Mouse (Mus musculus): ENCODE data around the gene Nom1. TPM values are rescaled to one million over a fixed set of nuclear protein-coding genes. Genes with fewer than 3 reads are reported as not detected.
A peak's percentile ranks its signal among the peaks of the same experiment; 100 is the strongest.

The Nom1 gene
- polyA plus RNA-seq, 1 experiment from 2014 or later = 26.2 TPM

GRCm38 (mm10) chr5:29468351-29469065 lies 34.0 kb downstream of the Nom1 start:
- H3K9me3 ChIP-seq (ENCODE audit: control insufficient read depth, low read length) = no peaks in the 10 kb centered on the region
- peak overlapping the region; percentile 30 for H3K4me3 ChIP-seq (ENCODE audit: low read depth, low read length)
- H3K9ac ChIP-seq (ENCODE audit: low read length) = peak overlapping the region; percentile 33; the same call in 1 of the 2 replicates
- peak overlapping the region; percentile 46 for H3K4me2 ChIP-seq (ENCODE audit: low read length)
- H3K36me3 ChIP-seq (ENCODE audit: control insufficient read depth, insufficient read depth, low read length) = no peaks in the 10 kb centered on the region
- H3K27me3 ChIP-seq (replicated peaks; ENCODE audit: control insufficient read depth, insufficient read depth, low read length) = peaks cover 70% of the 10 kb centered on the region
- WGBS = 2% methylated on average over 17 of the region's 17 CpGs
- DNase-seq (ENCODE audit: low spot score) (peak; percentile 70), ATAC-seq (replicated peaks; ENCODE audit: low FRiP score, low TSS enrichment, low read depth) (no peak)
- H3K4me1 ChIP-seq (replicated peaks; ENCODE audit: control insufficient read depth, insufficient read depth, low read length) = no peaks in the 10 kb centered on the region
- H3K27ac ChIP-seq (ENCODE audit: low read depth) = no peak overlapping the region

- Histone ChIP-seq H3K4me3 (ENCODE audit: low read depth, low read length) (no peak overlapping the region), H3K9ac (ENCODE audit: low read length) (no peak overlapping the region), H3K27ac (ENCODE audit: low read depth) (no peak overlapping the region), H3K4me2 (ENCODE audit: low read length) (no peak overlapping the region), H3K36me3 (ENCODE audit: control insufficient read depth, insufficient read depth, low read length) (no peaks in the 10 kb centered on the region), H3K4me1 (replicated peaks; ENCODE audit: control insufficient read depth, insufficient read depth, low read length) (no peaks in the 10 kb centered on the region), H3K27me3 (replicated peaks; ENCODE audit: control insufficient read depth, insufficient read depth, low read length) (peaks cover 80% of the 10 kb centered on the region), H3K9me3 (ENCODE audit: control insufficient read depth, low read length) (no peaks in the 10 kb centered on the region)
- no peak for DNase-seq (ENCODE audit: low spot score)
- WGBS = 22% methylated on average over 4 of the region's 4 CpGs
- no peak for ATAC-seq (replicated peaks; ENCODE audit: low FRiP score, low TSS enrichment, low read depth)
These were observed 35.0 kb downstream of the Nom1 start for GRCm38 (mm10) chr5:29469501-29469900.

DNA sequence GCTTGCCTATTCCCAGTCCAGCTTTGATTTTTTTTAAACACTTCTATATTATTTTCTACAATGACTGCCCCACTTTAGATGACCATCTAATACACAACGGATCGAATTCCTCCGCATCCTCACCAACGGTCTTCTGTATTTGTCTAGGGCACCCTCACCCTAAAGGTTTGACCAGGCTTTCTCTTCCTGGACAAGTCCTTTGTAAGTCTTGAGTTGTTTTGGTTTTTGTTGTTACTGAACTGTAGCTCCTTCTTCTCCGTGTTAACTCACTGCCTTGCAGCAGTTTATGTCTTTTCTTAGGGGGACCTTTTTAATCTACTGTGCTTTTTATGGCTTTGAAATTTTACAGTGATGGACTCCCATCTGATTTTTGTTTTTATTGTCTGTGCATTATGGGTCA lies 35.8 kb downstream of the Nom1 start:
- Histone ChIP-seq H3K9me3 (ENCODE audit: control insufficient read depth, low read length) (no peaks in the 10 kb centered on the region), H3K4me2 (ENCODE audit: low read length) (no peak overlapping the region), H3K4me3 (ENCODE audit: low read depth, low read length) (no peak overlapping the region), H3K36me3 (ENCODE audit: control insufficient read depth, insufficient read depth, low read length) (no peaks in the 10 kb centered on the region), H3K4me1 (replicated peaks; ENCODE audit: control insufficient read depth, insufficient read depth, low read length) (no peaks in the 10 kb centered on the region), H3K27me3 (replicated peaks; ENCODE audit: control insufficient read depth, insufficient read depth, low read length) (peaks cover 87% of the 10 kb centered on the region), H3K9ac (ENCODE audit: low read length) (no peak overlapping the region), H3K27ac (ENCODE audit: low read depth) (no peak overlapping the region)
- ATAC-seq (replicated peaks; ENCODE audit: low FRiP score, low TSS enrichment, low read depth) (no peak), DNase-seq (ENCODE audit: low spot score) (no peak)
- WGBS = 20% methylated on average over 5 of the region's 5 CpGs

DNA sequence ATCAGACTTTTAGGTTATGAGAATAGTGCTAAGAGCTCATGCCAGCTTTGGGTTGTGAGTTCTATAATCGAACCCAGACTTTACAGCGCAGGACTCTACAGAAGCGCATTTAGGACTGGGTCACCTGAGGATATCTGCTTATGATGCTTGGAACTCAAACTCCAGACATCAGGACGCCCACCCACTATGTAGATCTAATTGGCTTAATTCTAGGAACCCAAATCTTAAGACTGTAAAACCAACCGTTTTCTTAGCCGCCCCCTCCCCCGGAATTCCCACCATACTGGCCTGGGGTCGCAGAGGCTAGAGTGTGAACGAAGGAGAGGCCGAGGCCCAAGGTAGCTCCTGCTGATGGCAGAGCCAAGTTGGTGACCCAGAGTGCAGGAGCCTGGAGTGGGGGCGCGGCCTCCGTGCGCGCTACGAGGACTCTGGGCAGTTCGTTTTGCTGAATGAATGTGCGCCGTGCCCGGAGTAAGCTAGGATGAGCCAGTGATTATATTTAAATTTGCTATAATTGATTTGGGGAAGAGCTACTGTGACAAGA lies 36.5 kb downstream of the Nom1 start:
- H3K27me3 ChIP-seq (replicated peaks; ENCODE audit: control insufficient read depth, insufficient read depth, low read length) = peaks cover 94% of the 10 kb centered on the region
- ATAC-seq (replicated peaks; ENCODE audit: low FRiP score, low TSS enrichment, low read depth) = no peak
- no peak for DNase-seq (ENCODE audit: low spot score)
- H3K27ac ChIP-seq (ENCODE audit: low read depth) = no peak overlapping the region
- H3K9ac ChIP-seq (ENCODE audit: low read length) = no peak overlapping the region
- H3K4me3 ChIP-seq (ENCODE audit: low read depth, low read length) = no peak overlapping the region
- no peaks in the 10 kb centered on the region for H3K9me3 ChIP-seq (ENCODE audit: control insufficient read depth, low read length)
- H3K36me3 ChIP-seq (ENCODE audit: control insufficient read depth, insufficient read depth, low read length) = no peaks in the 10 kb centered on the region
- no peak overlapping the region for H3K4me2 ChIP-seq (ENCODE audit: low read length)
- 21% methylated on average over 20 of the region's 20 CpGs for WGBS
- H3K4me1 ChIP-seq (replicated peaks; ENCODE audit: control insufficient read depth, insufficient read depth, low read length) = no peaks in the 10 kb centered on the region

- 17% methylated on average over 11 of the region's 11 CpGs for WGBS
- Histone ChIP-seq H3K9ac (ENCODE audit: low read length) (no peak overlapping the region), H3K36me3 (ENCODE audit: control insufficient read depth, insufficient read depth, low read length) (no peaks in the 10 kb centered on the region), H3K9me3 (ENCODE audit: control insufficient read depth, low read length) (no peaks in the 10 kb centered on the region), H3K4me1 (replicated peaks; ENCODE audit: control insufficient read depth, insufficient read depth, low read length) (no peaks in the 10 kb centered on the region), H3K4me3 (ENCODE audit: low read depth, low read length) (no peak overlapping the region), H3K27me3 (replicated peaks; ENCODE audit: control insufficient read depth, insufficient read depth, low read length) (peaks cover 96% of the 10 kb centered on the region), H3K4me2 (ENCODE audit: low read length) (no peak overlapping the region), H3K27ac (ENCODE audit: low read depth) (no peak overlapping the region)
- ATAC-seq (replicated peaks; ENCODE audit: low FRiP score, low TSS enrichment, low read depth) = no peak
- no peak for DNase-seq (ENCODE audit: low spot score)
These were observed 36.9 kb downstream of the Nom1 start for GRCm38 (mm10) chr5:29471396-29471795.

DNA sequence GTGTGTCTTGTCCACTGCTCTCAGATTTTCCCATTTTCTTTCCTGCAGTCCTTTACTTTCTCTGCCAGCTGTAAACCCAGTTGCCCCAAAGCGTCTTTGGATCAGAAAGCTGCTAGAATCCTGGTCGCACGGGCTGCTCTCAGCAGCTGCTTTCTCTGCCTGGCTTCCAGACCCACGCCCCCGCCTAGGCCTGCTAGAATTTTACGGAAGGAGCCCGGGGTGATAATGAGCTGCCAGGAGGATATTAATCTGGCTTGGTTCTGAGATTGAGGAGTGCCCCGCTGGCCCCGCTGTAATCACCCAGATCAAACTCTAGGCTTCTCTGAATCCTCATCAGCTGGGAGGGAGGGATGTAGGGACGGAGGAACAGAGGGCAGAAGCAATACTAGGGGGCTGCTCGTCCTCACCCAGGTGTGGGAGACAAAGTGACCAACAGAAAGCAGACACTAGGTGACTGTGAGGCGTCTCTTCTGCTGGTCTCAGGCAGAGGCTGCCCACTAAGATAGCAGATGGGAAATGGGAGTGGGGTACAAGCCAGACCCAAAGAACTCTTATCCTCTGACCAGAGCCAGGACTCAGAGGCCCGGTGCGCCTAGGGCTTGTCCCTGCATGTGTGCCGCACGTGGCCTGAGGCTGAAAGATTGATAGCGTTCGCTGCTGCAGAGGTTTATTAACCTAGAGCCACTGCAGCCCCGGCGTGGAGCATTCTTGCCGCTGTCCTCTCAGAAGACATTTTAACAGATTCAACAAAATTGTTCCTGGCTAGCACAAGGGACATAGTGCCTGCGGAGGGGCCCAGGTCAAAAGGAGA lies 37.6 kb downstream of the Nom1 start:
- H3K9ac ChIP-seq (ENCODE audit: low read length) = no peak overlapping the region
- WGBS = 14% methylated on average over 22 of the region's 22 CpGs
- H3K27me3 ChIP-seq (replicated peaks; ENCODE audit: control insufficient read depth, insufficient read depth, low read length) = peaks cover 96% of the 10 kb centered on the region
- ATAC-seq (replicated peaks; ENCODE audit: low FRiP score, low TSS enrichment, low read depth) (no peak), DNase-seq (ENCODE audit: low spot score) (peak; percentile 61)
- H3K4me2 ChIP-seq (ENCODE audit: low read length) = no peak overlapping the region
- H3K9me3 ChIP-seq (ENCODE audit: control insufficient read depth, low read length) = no peaks in the 10 kb centered on the region
- no peak overlapping the region for H3K27ac ChIP-seq (ENCODE audit: low read depth)
- H3K4me1 ChIP-seq (replicated peaks; ENCODE audit: control insufficient read depth, insufficient read depth, low read length) = no peaks in the 10 kb centered on the region
- no peak overlapping the region for H3K4me3 ChIP-seq (ENCODE audit: low read depth, low read length)
- H3K36me3 ChIP-seq (ENCODE audit: control insufficient read depth, insufficient read depth, low read length) = no peaks in the 10 kb centered on the region

- Histone ChIP-seq H3K4me2 (ENCODE audit: low read length) (no peak overlapping the region), H3K4me1 (replicated peaks; ENCODE audit: control insufficient read depth, insufficient read depth, low read length) (0 out of 2 replicates have a peak, but pooled peaks cover 5% of the 10 kb centered on the region), H3K9ac (ENCODE audit: low read length) (no peak overlapping the region), H3K4me3 (ENCODE audit: low read depth, low read length) (no peak overlapping the region), H3K36me3 (ENCODE audit: control insufficient read depth, insufficient read depth, low read length) (no peaks in the 10 kb centered on the region), H3K9me3 (ENCODE audit: control insufficient read depth, low read length) (no peaks in the 10 kb centered on the region), H3K27me3 (replicated peaks; ENCODE audit: control insufficient read depth, insufficient read depth, low read length) (peaks cover 96% of the 10 kb centered on the region), H3K27ac (ENCODE audit: low read depth) (no peak overlapping the region)
- ATAC-seq (replicated peaks; ENCODE audit: low FRiP score, low TSS enrichment, low read depth) = no peak
- WGBS = 13% methylated on average over 35 of the region's 35 CpGs
- DNase-seq (ENCODE audit: low spot score) = peak; percentile 66
These were observed 39.2 kb downstream of the Nom1 start for GRCm38 (mm10) chr5:29473551-29474245.

DNA sequence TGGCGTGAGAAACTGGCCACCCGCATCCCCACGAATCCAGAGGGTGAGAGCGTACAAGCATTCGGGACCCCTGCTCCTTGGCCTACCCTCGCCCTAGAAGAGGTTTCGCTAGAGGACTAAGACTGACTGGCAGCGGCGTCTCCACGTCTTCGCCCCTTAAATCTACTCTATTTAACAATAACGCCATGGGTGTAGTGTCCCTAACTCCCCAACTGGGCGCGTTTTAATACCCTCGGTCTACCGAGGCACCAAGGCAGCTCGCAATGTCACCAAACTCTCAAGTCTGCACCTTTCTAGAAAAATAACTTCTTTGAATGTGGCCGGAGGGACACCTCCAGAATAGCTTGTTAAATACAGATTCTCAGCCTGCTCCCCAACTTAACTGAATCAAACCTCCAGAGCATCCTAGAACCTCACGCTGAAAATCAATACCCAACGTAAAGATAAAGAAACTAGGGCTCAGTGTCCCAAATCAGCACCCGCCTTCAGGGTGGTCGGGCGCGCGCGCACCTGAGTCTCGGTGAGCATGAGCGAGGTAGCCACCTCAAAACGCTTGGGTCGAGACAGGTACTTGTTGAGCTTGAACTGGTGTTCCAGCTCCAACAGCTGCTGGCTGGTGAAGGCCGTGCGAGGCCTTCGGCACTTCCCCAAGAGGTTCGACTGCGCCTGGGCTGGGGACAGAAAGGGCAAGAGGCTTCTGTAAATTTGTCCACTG lies 39.9 kb downstream of the Nom1 start:
- Histone ChIP-seq H3K4me1 (replicated peaks; ENCODE audit: control insufficient read depth, insufficient read depth, low read length) (0 out of 2 replicates have a peak, but pooled peaks cover 5% of the 10 kb centered on the region), H3K9me3 (ENCODE audit: control insufficient read depth, low read length) (no peaks in the 10 kb centered on the region), H3K27ac (ENCODE audit: low read depth) (no peak overlapping the region), H3K9ac (ENCODE audit: low read length) (no peak overlapping the region), H3K36me3 (ENCODE audit: control insufficient read depth, insufficient read depth, low read length) (no peaks in the 10 kb centered on the region), H3K27me3 (replicated peaks; ENCODE audit: control insufficient read depth, insufficient read depth, low read length) (peaks cover 96% of the 10 kb centered on the region), H3K4me3 (ENCODE audit: low read depth, low read length) (no peak overlapping the region), H3K4me2 (ENCODE audit: low read length) (no peak overlapping the region)
- no peak for ATAC-seq (replicated peaks; ENCODE audit: low FRiP score, low TSS enrichment, low read depth)
- DNase-seq (ENCODE audit: low spot score) = no peak
- WGBS = 16% methylated on average over 35 of the region's 35 CpGs
